Mouse (Mus musculus) C2C12 (cell line): ENCODE data around the gene Syce2.

Experiments
- CEBPB ChIP-seq: IDR thresholded peaks from one replicate; pipeline ENCODE4 v1.6.1; 2011; ENCODE audit warnings: low read depth, mild to moderate bottlenecking, control low read depth, moderate library complexity
- CTCF ChIP-seq: IDR thresholded peaks from one replicate; pipeline ENCODE4 v1.5.1; 2011; ENCODE audit not compliant: control insufficient read depth, insufficient read depth, insufficient read length
- FOSL1 ChIP-seq: IDR thresholded peaks from one replicate; pipeline ENCODE4 v1.8.0; 2011; ENCODE audit warnings: mild to moderate bottlenecking, low read length; ENCODE audit not compliant: poor library complexity, insufficient read depth, severe bottlenecking
- MAX ChIP-seq: IDR thresholded peaks from one replicate; pipeline ENCODE4 v1.6.1; 2011; ENCODE audit warnings: mild to moderate bottlenecking, control low read depth
- USF1 ChIP-seq: IDR thresholded peaks from one replicate; pipeline ENCODE4 v1.6.1; 2011; ENCODE audit warnings: low read depth, mild to moderate bottlenecking, control low read depth, moderate library complexity

GRCm38 (mm10) chr8:84839875-84840247 lies 32.0 kb upstream of the Syce2 start:
- TF ChIP-seq MAX (no peak), CTCF (no peak), CEBPB (no peak), USF1 (no peak), FOSL1 (no peak)
